Mouse (Mus musculus) liver, postnatal 0 days (tissue): ENCODE data around the gene Cse1l. TPM values are rescaled to one million over a fixed set of nuclear protein-coding genes. Genes with fewer than 3 reads are reported as not detected.

ENCODE experiments used
- ATAC-seq: fragments of 200-750 bp; cut with Nextera tagmentation; 2 replicates; pipeline ENCODE4 v1.8.0; 2017; ENCODE audit warnings: mild to moderate bottlenecking, moderate library complexity
- DNase-seq: peaks from one replicate; pipeline ENCODE4 v3.0.0-alpha.2; 2016
- H3K27ac ChIP-seq: fragments of 300-500 bp; sonication (generic); 2 replicates; pipeline ENCODE4 v1.5.1; 2014; ENCODE audit warnings: antibody characterized with exemption, moderate library complexity, mild to moderate bottlenecking, low read depth
- H3K27me3 ChIP-seq: fragments of 300-500 bp; sonication (generic); 2 replicates; pipeline ENCODE4 v1.6.1; 2014; ENCODE audit warnings: low read length, control low read depth, mixed read lengths; ENCODE audit not compliant: insufficient read depth
- H3K36me3 ChIP-seq: fragments of 300-500 bp; sonication (generic); replicated peaks from 2 replicates; pipeline ENCODE4 v1.6.1; 2014; ENCODE audit warnings: mild to moderate bottlenecking, control low read depth, low read length, moderate library complexity, mixed read lengths; ENCODE audit not compliant: insufficient read depth
- H3K4me1 ChIP-seq: fragments of 300-500 bp; sonication (generic); 2 replicates; pipeline ENCODE4 v1.6.1; 2014; ENCODE audit warnings: antibody characterized with exemption, mild to moderate bottlenecking, control low read depth; ENCODE audit not compliant: insufficient read depth
- H3K4me2 ChIP-seq: fragments of 300-500 bp; sonication (generic); 2 replicates; pipeline ENCODE4 v1.6.1; 2014; ENCODE audit warnings: low read depth, mild to moderate bottlenecking, low read length, moderate library complexity, mixed read lengths
- H3K4me3 ChIP-seq: fragments of 300-500 bp; sonication (generic); 2 replicates; pipeline ENCODE4 v1.5.1; 2014; ENCODE audit warnings: low read depth, low read length
- H3K9ac ChIP-seq: fragments of 300-500 bp; sonication (generic); replicated peaks from 2 replicates; pipeline ENCODE4 v1.6.1; 2014; ENCODE audit warnings: mild to moderate bottlenecking, moderate library complexity
- H3K9me3 ChIP-seq: fragments of 300-500 bp; sonication (generic); 2 replicates; pipeline ENCODE4 v1.6.1; 2016; ENCODE audit warnings: mild to moderate bottlenecking, control low read depth, low read length, mixed read lengths
- CTCF ChIP-seq: sonication (generic); IDR thresholded peaks from 2 replicates; pipeline ENCODE4 v1.5.1; 2016; ENCODE audit warnings: antibody characterized with exemption, low read depth
- EP300 ChIP-seq: IDR thresholded peaks from 2 replicates; pipeline ENCODE4 v1.6.1; 2016; ENCODE audit warnings: antibody characterized with exemption, low read depth, mild to moderate bottlenecking
- whole genome bisulfite sequencing: fragments of 180-500 bp; shearing (Covaris S2); extraction: QIAGEN DNeasy Blood & Tissue Kit; methylation state at CpG from one replicate; pipeline ENCODE4 v1.1.7; 2014; ENCODE audit not compliant: insufficient replicate concordance; 5-methylcytosine and 5-hydroxymethylcytosine counted together
- polyA plus RNA-seq: library from polyadenylated mRNA; unstranded; fragments of >200 nt; fragmentation: Nextera tagmentation; extraction: Ambion mirVana; gene quantifications from 2 replicates; pipeline ENCODE4 v1.2.1, GENCODE M21; 2015

The Cse1l gene
- polyA plus RNA-seq, 1 experiment from 2014 or later: 23.3 TPM

GRCm38 (mm10) chr2:166973153-166973552 is 67.3 kb downstream of the Cse1l start:
- WGBS: 63% methylated on average over 1 of the region's 1 CpGs
- Histone ChIP-seq H3K9me3 (no peaks in the 10 kb centered on the region), H3K4me1 (peaks cover 46% of the 10 kb centered on the region), H3K9ac (no peak overlapping the region), H3K27ac (no peak overlapping the region), H3K4me3 (no peak overlapping the region), H3K27me3 (no peaks in the 10 kb centered on the region), H3K36me3 (no peaks in the 10 kb centered on the region), H3K4me2 (no peak overlapping the region)
- ATAC-seq (no peak), DNase-seq (no peak)
- TF ChIP-seq CTCF (no peak), EP300 (no peak)

GRCm38 (mm10) chr2:166974177-166974872 is 68.5 kb downstream of the Cse1l start:
- no peaks in the 10 kb centered on the region for H3K36me3 ChIP-seq
- H3K27ac ChIP-seq: peak overlapping the region; percentile 25
- ATAC-seq (no peak), DNase-seq (no peak)
- H3K4me3 ChIP-seq: no peak overlapping the region
- peaks cover 46% of the 10 kb centered on the region for H3K4me1 ChIP-seq
- 0 out of 2 replicates have a peak overlapping the region, but pooled peaks have one; percentile 5 for H3K9ac ChIP-seq
- no peaks in the 10 kb centered on the region for H3K27me3 ChIP-seq
- H3K9me3 ChIP-seq: no peaks in the 10 kb centered on the region
- no peak overlapping the region for H3K4me2 ChIP-seq
- no peak for TF ChIP-seq CTCF
- TF ChIP-seq EP300: no peak
- 55% methylated on average over 6 of the region's 6 CpGs for WGBS

GRCm38 (mm10) chr2:166976356-166976755 is 70.5 kb downstream of the Cse1l start:
- 34% methylated on average over 3 of the region's 3 CpGs for WGBS
- peak; percentile 25; the same call in 1 of the 2 replicates for ATAC-seq

GRCm38 (mm10) chr2:166977490-166977889 is 71.7 kb downstream of the Cse1l start:
- Histone ChIP-seq H3K4me3 (no peak overlapping the region), H3K27ac (peak overlapping the region; percentile 44), H3K36me3 (no peaks in the 10 kb centered on the region), H3K9ac (0 out of 2 replicates have a peak overlapping the region, but pooled peaks have one; percentile 21), H3K4me2 (no peak overlapping the region), H3K9me3 (no peaks in the 10 kb centered on the region), H3K4me1 (peaks cover 41% of the 10 kb centered on the region), H3K27me3 (no peaks in the 10 kb centered on the region)
- ATAC-seq (no peak), DNase-seq (no peak)
- 29% methylated on average over 3 of the region's 3 CpGs for WGBS
- no peak for TF ChIP-seq CTCF
- TF ChIP-seq EP300: no peak

More at GRCm38 (mm10) chr2:166976356-166976755, 70.5 kb downstream of the Cse1l start:
- TF ChIP-seq CTCF (no peak), EP300 (no peak)
- H3K36me3 ChIP-seq: no peaks in the 10 kb centered on the region
- H3K4me2 ChIP-seq: peak overlapping the region; percentile 24; the same call in 1 of the 2 replicates
- H3K9ac ChIP-seq: no peak overlapping the region; the same call in 1 of the 2 replicates
- H3K4me1 ChIP-seq: peaks cover 46% of the 10 kb centered on the region
- no peaks in the 10 kb centered on the region for H3K27me3 ChIP-seq
- peak; percentile 29 for DNase-seq
- H3K27ac ChIP-seq: peak overlapping the region; percentile 44
- H3K9me3 ChIP-seq: no peaks in the 10 kb centered on the region
- no peak overlapping the region for H3K4me3 ChIP-seq

GRCm38 (mm10) chr2:166980161-166980560 is 74.3 kb downstream of the Cse1l start:
- peaks cover 30% of the 10 kb centered on the region for H3K4me1 ChIP-seq
- H3K27me3 ChIP-seq: no peaks in the 10 kb centered on the region
- H3K9me3 ChIP-seq: no peaks in the 10 kb centered on the region
- no peak for DNase-seq
- TF ChIP-seq EP300 (no peak), CTCF (no peak)
- WGBS: 52% methylated on average over 2 of the region's 2 CpGs
- H3K4me3 ChIP-seq: no peak overlapping the region
- ATAC-seq: no peak
- H3K9ac ChIP-seq: no peak overlapping the region
- H3K4me2 ChIP-seq: no peak overlapping the region
- H3K27ac ChIP-seq: no peak overlapping the region
- H3K36me3 ChIP-seq: no peaks in the 10 kb centered on the region

- H3K4me1 ChIP-seq: peaks cover 6% of the 10 kb centered on the region
- WGBS: 54% methylated on average over 4 of the region's 4 CpGs
- H3K4me3 ChIP-seq: no peak overlapping the region
- no peak overlapping the region for H3K9ac ChIP-seq
- TF ChIP-seq EP300 (no peak), CTCF (peak; percentile 41)
- H3K27me3 ChIP-seq: no peaks in the 10 kb centered on the region
- H3K4me2 ChIP-seq: no peak overlapping the region
- DNase-seq (no peak), ATAC-seq (peak; percentile 45; the same call in 1 of the 2 replicates)
- H3K36me3 ChIP-seq: no peaks in the 10 kb centered on the region
- no peaks in the 10 kb centered on the region for H3K9me3 ChIP-seq
- 0 out of 2 replicates have a peak overlapping the region, but pooled peaks have one; percentile 22 for H3K27ac ChIP-seq
Observed at GRCm38 (mm10) chr2:166983351-166983894, 77.6 kb downstream of the Cse1l start.
